Mouse (Mus musculus): ENCODE data around the gene Med12l. TPM values are rescaled to one million over a fixed set of nuclear protein-coding genes. Genes with fewer than 3 reads are reported as not detected.

Med12l gene
- total RNA-seq, 2 experiments from 2014 or later = 3.5 to 5.4 TPM

DNA sequence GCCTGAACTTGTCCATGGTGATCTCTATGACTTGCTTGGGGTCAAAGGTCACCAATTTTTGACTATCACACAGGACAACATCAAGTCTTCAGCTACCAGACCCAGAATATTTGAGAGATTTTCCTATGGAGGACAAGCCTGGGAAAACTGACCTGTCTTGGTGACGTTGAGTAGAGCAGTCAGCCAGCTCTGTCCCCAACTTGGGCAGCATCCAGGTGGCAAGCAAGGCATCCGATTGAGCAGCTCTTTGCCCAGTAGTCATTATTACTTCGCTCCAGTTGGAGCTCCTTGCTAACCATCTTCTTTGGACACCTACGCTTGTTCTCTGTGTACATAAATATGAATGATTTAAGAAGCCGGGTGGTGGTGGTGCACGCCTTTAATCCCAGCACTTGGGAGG is 265.2 kb downstream of the Med12l start:
- ATAC-seq (replicated peaks; ENCODE audit: low FRiP score, low TSS enrichment, poor library complexity, severe bottlenecking) = no peak

GRCm38 (mm10) chr3:59277502-59278253 is 272.1 kb downstream of the Med12l start:
- ATAC-seq (replicated peaks; ENCODE audit: low FRiP score, low TSS enrichment, poor library complexity, severe bottlenecking) = no peak

- no peak for ATAC-seq (replicated peaks; ENCODE audit: low FRiP score, low TSS enrichment, poor library complexity, severe bottlenecking)
These were observed 272.6 kb downstream of the Med12l start for GRCm38 (mm10) chr3:59278254-59278533.

DNA sequence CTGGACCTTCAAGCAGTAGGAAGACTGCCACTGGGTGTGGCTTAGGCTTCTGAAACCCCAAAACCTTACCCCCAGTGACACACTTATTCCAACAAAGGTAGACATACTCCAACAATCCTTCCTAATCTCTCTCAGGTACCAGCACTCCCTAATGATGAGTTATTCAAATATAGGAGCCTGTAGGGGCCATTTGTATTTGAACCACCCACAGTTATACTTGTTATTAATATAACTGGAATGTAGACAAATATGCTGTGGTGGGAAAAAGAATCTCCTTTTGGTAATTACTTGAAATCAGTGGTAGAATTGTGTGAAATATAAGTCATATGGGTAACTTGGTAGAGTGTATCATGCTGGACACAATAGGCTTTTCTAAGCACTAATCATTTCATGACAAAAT is 273.0 kb downstream of the Med12l start:
- ATAC-seq (replicated peaks; ENCODE audit: low FRiP score, low TSS enrichment, poor library complexity, severe bottlenecking) = no peak

GRCm38 (mm10) chr3:59290551-59290950 is 284.9 kb downstream of the Med12l start:
- ATAC-seq (replicated peaks; ENCODE audit: low FRiP score, low TSS enrichment, poor library complexity, severe bottlenecking) = no peak

DNA sequence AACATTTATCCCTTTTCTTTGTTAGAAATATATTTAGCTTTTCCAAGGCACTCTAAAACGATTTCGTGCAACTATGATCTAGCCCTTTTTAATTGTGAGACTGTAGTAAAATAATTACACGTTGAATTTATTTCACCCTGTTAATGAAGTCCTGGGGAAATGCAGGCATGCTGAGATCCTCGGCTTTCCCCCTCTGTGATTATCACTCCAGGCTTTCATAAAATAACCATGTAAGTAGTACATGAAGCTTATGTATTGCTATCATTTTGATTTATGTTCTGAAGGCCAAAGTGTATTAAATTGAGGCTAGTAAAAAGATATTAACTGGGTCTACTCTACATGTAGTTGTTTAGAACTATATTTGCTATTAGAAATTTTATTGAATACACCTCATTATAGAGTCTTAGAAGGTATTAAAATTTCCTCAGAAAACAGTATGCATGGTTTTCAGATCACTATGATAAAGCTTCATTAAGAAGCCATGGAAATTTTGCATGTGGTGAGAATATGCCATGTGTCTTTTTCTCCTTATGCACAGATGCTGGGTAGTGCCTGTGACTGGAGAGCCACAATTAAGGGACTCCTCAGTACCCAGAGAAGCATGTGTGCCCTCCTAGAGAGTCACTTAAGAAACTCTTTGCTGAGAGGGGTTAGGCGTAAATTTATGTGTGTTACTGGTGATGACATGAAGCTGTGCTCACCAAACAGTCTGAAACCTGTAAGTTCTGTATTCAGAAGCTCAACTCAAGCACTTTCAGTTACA is 288.0 kb downstream of the Med12l start:
- ATAC-seq (replicated peaks; ENCODE audit: low FRiP score, low TSS enrichment, poor library complexity, severe bottlenecking) = no peak

GRCm38 (mm10) chr3:59295699-59296562 is 290.3 kb downstream of the Med12l start:
- no peak for ATAC-seq (replicated peaks; ENCODE audit: low FRiP score, low TSS enrichment, poor library complexity, severe bottlenecking)

DNA sequence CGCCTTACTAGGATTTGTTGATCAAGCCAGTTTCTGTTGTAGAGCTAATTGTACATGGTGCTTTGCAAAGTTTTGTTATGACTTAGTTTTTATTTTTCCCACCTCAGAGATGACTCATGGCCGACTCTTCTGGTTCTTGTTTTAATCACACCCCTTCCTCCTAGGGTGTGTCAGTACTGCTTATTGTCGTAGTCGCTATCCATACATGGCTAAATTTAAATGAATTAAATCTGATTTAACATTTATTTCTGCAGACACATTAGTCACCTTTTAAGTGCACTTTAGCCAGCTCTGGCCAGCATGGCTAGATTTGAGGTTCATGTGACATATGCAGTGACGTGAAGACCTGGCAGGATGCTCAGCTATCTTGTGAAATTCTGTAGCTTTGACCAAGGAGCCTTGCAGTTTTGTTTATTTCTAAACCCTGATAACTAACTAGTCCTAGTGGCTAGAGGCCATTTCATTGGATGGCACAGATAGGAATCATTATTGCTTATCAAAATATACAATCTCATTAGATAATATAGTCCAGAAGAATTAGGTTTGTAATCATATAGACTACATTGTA is 291.0 kb downstream of the Med12l start:
- no peak for ATAC-seq (replicated peaks; ENCODE audit: low FRiP score, low TSS enrichment, poor library complexity, severe bottlenecking)

GRCm38 (mm10) chr3:59297653-59298052 is 292.0 kb downstream of the Med12l start:
- ATAC-seq (replicated peaks; ENCODE audit: low FRiP score, low TSS enrichment, poor library complexity, severe bottlenecking) = no peak

GRCm38 (mm10) chr3:59304944-59305343 is 299.3 kb downstream of the Med12l start:
- no peak for ATAC-seq (replicated peaks; ENCODE audit: low FRiP score, low TSS enrichment, poor library complexity, severe bottlenecking)

- ATAC-seq (replicated peaks; ENCODE audit: low FRiP score, low TSS enrichment, poor library complexity, severe bottlenecking) = no peak
These were observed 299.9 kb downstream of the Med12l start for GRCm38 (mm10) chr3:59305518-59305917.

DNA sequence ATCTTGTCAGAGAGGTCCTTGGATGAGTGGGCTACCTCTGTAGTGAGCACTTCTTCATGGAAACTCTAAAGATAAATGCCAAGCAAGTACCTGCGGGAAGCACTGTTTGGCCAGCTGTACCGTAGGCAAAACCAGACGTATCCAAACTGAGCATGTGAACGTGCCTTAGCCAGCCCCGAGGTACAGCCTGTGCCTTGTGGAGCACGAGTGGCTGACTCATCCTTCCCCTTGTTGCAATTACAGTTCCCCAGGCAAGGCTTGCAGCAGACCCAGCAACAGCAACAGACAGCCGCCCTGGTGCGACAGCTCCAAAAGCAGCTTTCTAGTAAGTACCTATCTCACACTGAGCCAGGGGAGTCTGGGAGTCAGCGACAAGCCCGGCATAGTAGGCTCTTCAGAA is 307.0 kb downstream of the Med12l start:
- no peak for ATAC-seq (replicated peaks; ENCODE audit: low FRiP score, low TSS enrichment, poor library complexity, severe bottlenecking)

GRCm38 (mm10) chr3:59316077-59316476 is 310.5 kb downstream of the Med12l start:
- ATAC-seq (replicated peaks; ENCODE audit: low FRiP score, low TSS enrichment, poor library complexity, severe bottlenecking) = no peak

DNA sequence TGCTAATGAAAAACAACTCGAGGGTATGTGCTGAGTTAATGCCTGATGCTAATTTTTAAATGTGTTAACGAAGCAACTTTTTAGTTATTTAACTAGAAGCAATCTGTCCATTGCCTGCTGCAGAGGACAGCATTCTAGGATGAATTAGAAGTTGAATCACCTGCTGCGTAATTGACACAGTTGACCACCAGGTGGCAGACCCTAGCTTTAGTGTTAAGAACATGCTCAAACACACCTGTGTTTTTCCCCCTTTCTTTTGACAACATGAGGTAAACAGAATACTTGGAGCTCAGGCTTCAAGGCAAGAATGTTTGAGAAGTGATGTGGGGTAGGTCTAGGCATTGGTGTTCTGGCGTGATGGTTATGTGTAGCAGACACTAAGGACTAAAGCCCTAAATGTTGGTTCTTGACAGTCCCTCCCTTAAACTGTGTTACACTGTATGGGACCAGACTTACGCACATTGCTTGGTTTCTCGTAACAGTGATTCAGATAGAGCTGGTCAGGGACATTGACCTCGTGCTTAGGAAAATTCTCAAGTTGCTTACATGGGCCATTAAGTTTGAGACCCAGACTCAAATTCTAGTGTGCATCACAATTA is 315.8 kb downstream of the Med12l start:
- ATAC-seq (replicated peaks; ENCODE audit: low FRiP score, low TSS enrichment, poor library complexity, severe bottlenecking) = no peak; the same call in 1 of the 2 replicates

DNA sequence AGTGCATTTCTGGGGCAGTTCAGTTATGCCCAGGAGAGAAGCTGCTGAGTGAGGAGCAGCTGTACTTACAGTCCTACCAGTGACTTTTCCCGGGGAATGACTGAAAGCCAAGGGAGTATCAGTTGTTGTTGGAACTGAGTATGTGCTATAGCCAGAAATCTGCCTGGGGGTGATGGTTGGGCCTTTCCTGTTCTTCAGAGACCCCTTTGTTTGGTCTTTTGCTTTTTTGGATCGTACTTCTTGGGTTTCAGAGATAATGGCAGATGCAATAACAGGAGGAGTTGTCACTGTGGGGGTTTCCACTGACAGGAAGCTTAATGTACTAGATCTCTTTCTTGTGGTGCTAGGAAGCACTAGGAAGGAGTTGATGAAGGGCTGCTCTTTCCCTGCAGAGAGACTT is 322.9 kb downstream of the Med12l start:
- no peak for ATAC-seq (replicated peaks; ENCODE audit: low FRiP score, low TSS enrichment, poor library complexity, severe bottlenecking)

GRCm38 (mm10) chr3:59341647-59342427 is 336.2 kb downstream of the Med12l start:
- ATAC-seq (replicated peaks; ENCODE audit: low FRiP score, low TSS enrichment, poor library complexity, severe bottlenecking) = no peak

DNA sequence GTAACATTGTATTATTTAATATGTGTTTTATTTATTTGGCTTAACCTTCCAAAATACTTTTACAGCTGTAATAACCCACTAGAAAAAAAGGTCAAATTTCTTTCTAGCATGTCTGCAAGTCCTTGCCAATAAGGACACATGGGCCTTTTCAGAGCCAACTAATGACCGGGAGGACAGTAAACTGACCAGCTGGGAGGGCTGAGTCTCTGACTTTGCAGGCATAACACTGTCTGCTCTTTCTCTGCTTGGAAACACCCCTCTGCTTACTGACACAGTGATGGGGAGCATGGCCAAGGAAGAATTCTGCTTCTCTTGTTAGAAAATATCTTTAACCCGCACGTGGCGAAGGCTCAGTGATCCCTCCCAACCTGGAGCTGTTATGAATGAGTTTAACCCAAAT is 337.4 kb downstream of the Med12l start:
- ATAC-seq (replicated peaks; ENCODE audit: low FRiP score, low TSS enrichment, poor library complexity, severe bottlenecking) = no peak

GRCm38 (mm10) chr3:59344065-59344905 is 338.7 kb downstream of the Med12l start, which contains the start of gene Igsf10:
Igsf10 (minus strand) TSS chr3:59344394.
- ATAC-seq (replicated peaks; ENCODE audit: low FRiP score, low TSS enrichment, poor library complexity, severe bottlenecking) = 0 out of 2 replicates have a peak, but pooled peaks have one; percentile 22

All from megakaryocyte-erythroid progenitor cell, adult 5-6 weeks (primary cell).